Mouse (Mus musculus) CH12.LX (cell line): ENCODE measurements at regions not wholly inside any gene's neighbourhood (a gene's known extent, or its start where the extent isn't known, plus 50 kb on each side); places are given as distances from the start of the nearest gene placed in this dataset.

Source experiments
- DNase-seq: peaks from one replicate; pipeline ENCODE4 v3.0.0-alpha.2; 2013; ENCODE audit errors: extremely low read depth
- H3K27ac ChIP-seq: 2 replicates; pipeline ENCODE4 v1.5.1; 2012; ENCODE audit warnings: low read depth, mild to moderate bottlenecking, control low read depth, moderate library complexity; ENCODE audit not compliant: insufficient read depth
- H3K27me3 ChIP-seq: replicated peaks from 2 replicates; pipeline ENCODE3; 2012; ENCODE audit warnings: inconsistent platforms
- H3K36me3 ChIP-seq, 2 experiments: replicated peaks in 1 of 2; 2 replicates each; pipeline versions ENCODE3 to v1.6.1; 2012; ENCODE audit warnings: inconsistent platforms in 1 of 2, low read length in 1 of 2, mild to moderate bottlenecking in 1 of 2, mixed read lengths in 1 of 2, moderate library complexity in 1 of 2; ENCODE audit not compliant: control insufficient read depth in 1 of 2, insufficient read depth in 1 of 2
- H3K4me1 ChIP-seq, 2 experiments: 2 replicates each; pipeline ENCODE4 v1.6.1; 2012; ENCODE audit warnings: inconsistent platforms in 1 of 2, moderate library complexity in 1 of 2; ENCODE audit not compliant: insufficient read depth in 2 of 2, control insufficient read depth in 1 of 2
- H3K4me2 ChIP-seq: 2 replicates; pipeline ENCODE4 v1.6.1; 2012; ENCODE audit warnings: low read depth, mild to moderate bottlenecking, control low read depth; ENCODE audit not compliant: poor library complexity, insufficient read depth, severe bottlenecking
- H3K4me3 ChIP-seq, 3 experiments: fragments of 150-350 bp in 1 of 3; sonication (generic) in 1 of 3; replicated peaks in 1 of 3; 2 replicates each; pipeline versions ENCODE3 to v1.5.1; 2011 to 2012; ENCODE audit warnings: low read depth in 2 of 3, low read length in 2 of 3, mild to moderate bottlenecking in 2 of 3, moderate library complexity in 2 of 3, control low read depth in 1 of 3, improper control_type of control experiment in 1 of 3, inconsistent platforms in 1 of 3, mixed read lengths in 1 of 3; ENCODE audit not compliant: poor library complexity in 1 of 3
- H3K79me2 ChIP-seq: replicated peaks from 2 replicates; pipeline ENCODE4 v1.6.1; 2012; ENCODE audit warnings: mild to moderate bottlenecking, moderate library complexity; ENCODE audit not compliant: control insufficient read depth, poor library complexity, insufficient read depth, severe bottlenecking; ENCODE audit errors: extremely low read depth
- H3K9ac ChIP-seq: 2 replicates; pipeline ENCODE4 v1.6.1; 2012; ENCODE audit warnings: low read depth, mild to moderate bottlenecking, control low read depth, moderate library complexity; ENCODE audit not compliant: insufficient read depth
- H3K9me3 ChIP-seq: replicated peaks from 2 replicates; pipeline ENCODE3; 2012; ENCODE audit warnings: low read length, inconsistent platforms, mixed read lengths
- BHLHE40 ChIP-seq: IDR thresholded peaks from 2 replicates; pipeline ENCODE4 v1.6.1; 2011; ENCODE audit warnings: mild to moderate bottlenecking, low read depth, low read length, improper control_type of control experiment
- EP300 ChIP-seq: IDR thresholded peaks from 2 replicates; pipeline ENCODE4 v1.6.1; 2011; ENCODE audit warnings: low read length, improper control_type of control experiment
- TBP ChIP-seq: conservative IDR thresholded peaks from 2 replicates; pipeline ENCODE4 v1.6.1; 2011; ENCODE audit warnings: low read depth, low read length, improper control_type of control experiment
- dilution Hi-C: fragments of 300-500 bp; cut with MboI; formaldehyde crosslinking; loops from 2 replicates; pipeline ENCODE4 v1.14.3; 2020; ENCODE audit warnings: low sequenced_read_pairs; ENCODE audit not compliant: extremely low pct_unique_long_range_greater_than_20kb, extremely low pct_ligation_motif_present
- in situ Hi-C: fragments of 300-500 bp; cut with MboI; formaldehyde crosslinking; loops from 3 replicates; pipeline ENCODE4 v1.14.3; 2019; ENCODE audit warnings: low sequenced_read_pairs, low pct_ligation_motif_present, low pct_unique_long_range_greater_than_20kb, mixed read lengths

DNA sequence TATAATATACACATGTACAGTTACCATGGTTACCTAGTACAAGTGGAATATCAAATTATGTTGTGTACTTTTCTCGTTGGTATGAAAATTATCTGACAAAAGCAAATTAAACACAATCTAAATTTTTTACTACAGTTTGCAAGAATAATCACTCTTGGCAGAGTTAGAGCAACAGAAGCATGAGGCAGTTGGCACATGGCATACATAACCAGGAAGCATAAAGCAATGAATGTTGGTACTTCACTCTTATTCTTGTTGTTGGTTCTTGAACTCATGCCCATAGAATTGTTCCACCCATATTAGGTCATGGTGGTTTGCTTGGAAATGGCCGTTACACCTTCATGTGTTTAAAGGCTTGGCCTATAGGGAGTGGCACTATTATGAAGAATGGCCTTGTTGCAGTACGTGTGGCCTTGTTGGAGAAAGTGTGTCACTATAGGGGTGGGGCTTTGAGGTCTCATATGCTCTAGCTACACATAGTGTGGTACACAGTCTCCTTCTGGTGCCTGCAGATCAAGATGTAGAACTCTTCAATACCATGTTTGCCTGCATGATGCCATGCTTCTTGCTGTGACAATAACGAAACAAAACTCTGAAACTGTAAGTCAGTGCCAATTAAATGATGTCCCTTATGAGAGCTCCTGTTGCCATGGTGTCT lies 50.4 kb upstream of the Sema3d start:
- Histone ChIP-seq H3K9ac (no peak overlapping the region), H3K4me3 (no peak overlapping the region), H3K27me3 (no peaks in the 10 kb centered on the region), H3K79me2 (no peaks in the 10 kb centered on the region), H3K36me3 (no peaks in the 10 kb centered on the region), H3K4me1 (no peaks in the 10 kb centered on the region), H3K4me2 (no peak overlapping the region), H3K27ac (no peak overlapping the region), H3K9me3 (peaks cover 8% of the 10 kb centered on the region)
- dilution Hi-C loops (no loop called here), in situ Hi-C loops (no loop called here)
- DNase-seq = no peak
- TF ChIP-seq TBP (no peak), BHLHE40 (no peak), EP300 (no peak)
